Mouse (Mus musculus) spleen, adult 2 months (tissue): ENCODE data around the gene Chst11. TPM values are rescaled to one million over a fixed set of nuclear protein-coding genes. Genes with fewer than 3 reads are reported as not detected.

Experiments
- DNase-seq, 2 experiments: peaks; one replicate each; pipeline versions ENCODE4 v3.0.0 to v3.0.0-alpha.2; 2012 to 2021; ENCODE audit warnings: low spot score in 2 of 2, low read depth in 1 of 2
- H3K27ac ChIP-seq: fragments of 200-500 bp; 2 replicates; pipeline ENCODE4 v1.5.1; 2012; ENCODE audit warnings: low read length, inconsistent platforms; ENCODE audit not compliant: insufficient read depth
- H3K27me3 ChIP-seq: fragments of 200-500 bp; 2 replicates; pipeline ENCODE4 v1.6.1; 2012; ENCODE audit warnings: mild to moderate bottlenecking, moderate library complexity, low read length, inconsistent platforms; ENCODE audit not compliant: control insufficient read depth, insufficient read depth
- H3K36me3 ChIP-seq: fragments of 200-500 bp; 2 replicates; pipeline ENCODE4 v1.6.1; 2012; ENCODE audit warnings: mild to moderate bottlenecking, low read length, inconsistent platforms; ENCODE audit not compliant: control insufficient read depth, insufficient read depth
- H3K4me1 ChIP-seq: fragments of 200-500 bp; 2 replicates; pipeline ENCODE4 v1.6.1; 2011; ENCODE audit warnings: inconsistent platforms; ENCODE audit not compliant: control insufficient read depth, insufficient read depth, insufficient read length
- H3K4me3 ChIP-seq: fragments of 200-500 bp; 2 replicates; pipeline ENCODE4 v1.5.1; 2011; ENCODE audit warnings: mild to moderate bottlenecking, inconsistent platforms; ENCODE audit not compliant: insufficient read depth, insufficient read length; ENCODE audit errors: extremely low read depth
- CTCF ChIP-seq: fragments of 200-500 bp; IDR thresholded peaks from 2 replicates; pipeline ENCODE4 v1.5.1; 2011; ENCODE audit warnings: mild to moderate bottlenecking, inconsistent platforms; ENCODE audit not compliant: insufficient read depth, insufficient read length, insufficient replicate concordance; ENCODE audit errors: extremely low read depth
- POLR2A ChIP-seq: fragments of 200-500 bp; IDR thresholded peaks from 2 replicates; pipeline ENCODE4 v1.6.1; 2011; ENCODE audit warnings: low read depth, low read length, inconsistent platforms
- WGBS: fragments of 180-500 bp; shearing (Covaris S2); methylation state at CpG from one replicate; pipeline ENCODE4 v1.1.7; 2018; 5-methylcytosine and 5-hydroxymethylcytosine counted together
- polyA plus RNA-seq: library from polyadenylated mRNA; depleted of rRNA; stranded (reverse); fragments of >200 nt; gene quantifications from 2 replicates; pipeline ENCODE4 v1.2.3, GENCODE M21; 2012

The Chst11 gene
- polyA plus RNA-seq, 1 experiment = 9.2 TPM

- TF ChIP-seq CTCF (no peak), POLR2A (no peak)
- H3K4me1 ChIP-seq = peaks cover 2% of the 10 kb centered on the region; the same call in 1 of the 2 replicates
- no peak overlapping the region for H3K4me3 ChIP-seq
- WGBS = 44% methylated on average over 9 of the region's 9 CpGs
- H3K36me3 ChIP-seq = no peaks in the 10 kb centered on the region
- no peak overlapping the region for H3K27ac ChIP-seq
- no peaks in the 10 kb centered on the region for H3K27me3 ChIP-seq
- DNase-seq = peak in 1 of 2 experiments; percentile 14
Measured at GRCm38 (mm10) chr10:83153887-83154286, 168.6 kb downstream of the Chst11 start.

GRCm38 (mm10) chr10:83157289-83157688 is 172.0 kb downstream of the Chst11 start:
- WGBS = 84% methylated on average over 5 of the region's 5 CpGs

GRCm38 (mm10) chr10:83158322-83158721 is 173.0 kb downstream of the Chst11 start:
- H3K36me3 ChIP-seq = no peaks in the 10 kb centered on the region
- no peak overlapping the region for H3K27ac ChIP-seq
- DNase-seq = no peak
- H3K27me3 ChIP-seq = no peaks in the 10 kb centered on the region
- H3K4me3 ChIP-seq = no peak overlapping the region
- 88% methylated on average over 8 of the region's 8 CpGs for WGBS
- H3K4me1 ChIP-seq = peaks cover 5% of the 10 kb centered on the region; the same call in 1 of the 2 replicates
- no peak for TF ChIP-seq POLR2A
- TF ChIP-seq CTCF = no peak

More at GRCm38 (mm10) chr10:83157289-83157688, 172.0 kb downstream of the Chst11 start:
- Histone ChIP-seq H3K4me1 (peaks cover 5% of the 10 kb centered on the region; the same call in 1 of the 2 replicates), H3K27ac (no peak overlapping the region), H3K36me3 (no peaks in the 10 kb centered on the region), H3K4me3 (no peak overlapping the region), H3K27me3 (no peaks in the 10 kb centered on the region)
- TF ChIP-seq CTCF (no peak), POLR2A (no peak)
- DNase-seq = no peak

GRCm38 (mm10) chr10:83159229-83159628 is 173.9 kb downstream of the Chst11 start:
- TF ChIP-seq CTCF (no peak), POLR2A (no peak)
- Histone ChIP-seq H3K36me3 (no peaks in the 10 kb centered on the region), H3K27me3 (no peaks in the 10 kb centered on the region), H3K4me3 (no peak overlapping the region), H3K4me1 (peaks cover 3% of the 10 kb centered on the region; the same call in 1 of the 2 replicates), H3K27ac (no peak overlapping the region)
- 90% methylated on average over 8 of the region's 8 CpGs for WGBS
- DNase-seq = no peak

GRCm38 (mm10) chr10:83161656-83162365 is 176.5 kb downstream of the Chst11 start:
- peak overlapping the region; percentile 8; the same call in 1 of the 2 replicates for H3K27ac ChIP-seq
- WGBS = 41% methylated on average over 10 of the region's 10 CpGs
- no peaks in the 10 kb centered on the region for H3K36me3 ChIP-seq
- peaks cover 3% of the 10 kb centered on the region; the same call in 1 of the 2 replicates for H3K4me1 ChIP-seq
- H3K4me3 ChIP-seq = no peak overlapping the region
- no peak for TF ChIP-seq POLR2A
- no peak for TF ChIP-seq CTCF
- no peaks in the 10 kb centered on the region for H3K27me3 ChIP-seq
- no peak for DNase-seq

- 80% methylated on average over 6 of the region's 6 CpGs for WGBS
- H3K4me1 ChIP-seq = peaks cover 9% of the 10 kb centered on the region
Measured at GRCm38 (mm10) chr10:83163946-83164345, 178.6 kb downstream of the Chst11 start.

GRCm38 (mm10) chr10:83164901-83165435 is 179.7 kb downstream of the Chst11 start:
- peaks cover 9% of the 10 kb centered on the region for H3K4me1 ChIP-seq

More at GRCm38 (mm10) chr10:83163946-83164345, 178.6 kb downstream of the Chst11 start:
- no peak for DNase-seq
- no peak overlapping the region for H3K27ac ChIP-seq
- no peak overlapping the region for H3K4me3 ChIP-seq
- TF ChIP-seq CTCF (no peak), POLR2A (no peak)
- no peaks in the 10 kb centered on the region for H3K27me3 ChIP-seq
- no peaks in the 10 kb centered on the region for H3K36me3 ChIP-seq

More at GRCm38 (mm10) chr10:83164901-83165435, 179.7 kb downstream of the Chst11 start:
- Histone ChIP-seq H3K4me3 (no peak overlapping the region), H3K27ac (no peak overlapping the region), H3K27me3 (no peaks in the 10 kb centered on the region), H3K36me3 (no peaks in the 10 kb centered on the region)
- no peak for DNase-seq
- TF ChIP-seq CTCF = no peak
- WGBS = 92% methylated on average over 9 of the region's 9 CpGs
